Mouse (Mus musculus) megakaryocyte, embryonic 14.5 days (primary cell): ENCODE data around the gene Gm17409.

Experiments used
- FLI1 ChIP-seq: IDR thresholded peaks from 2 replicates; pipeline ENCODE4 v1.6.1; 2012; ENCODE audit warnings: low read length, inconsistent platforms, mixed read lengths
- GATA1 ChIP-seq: IDR thresholded peaks from 3 replicates; pipeline ENCODE4 v1.6.1; 2012; ENCODE audit warnings: mixed read lengths, low read length, inconsistent platforms, borderline replicate concordance

GRCm38 (mm10) chr2:58470290-58470689 lies 374 bp downstream of the Gm17409 start:
- TF ChIP-seq GATA1 = no peak
- no peak for TF ChIP-seq FLI1
